Mouse (Mus musculus) lung, postnatal 36 days (tissue): ENCODE data around the gene Sfswap.
"Not testable (repeated sequence)": the region's sequence is repeated elsewhere in the genome, so short reads cannot be mapped to it uniquely, and the experiment has no call there.

Experiments
- DNase-seq: peaks from one replicate; pipeline ENCODE4 v3.0.0; 2022; ENCODE audit warnings: mixed read lengths

The Sfswap gene

GRCm38 (mm10) chr5:129500722-129501634 lies at the start of gene Sfswap:
Gene Sfswap, plus strand, starts transcription at chr5:129501221.
- DNase-seq = peak; percentile 82

- no peak for DNase-seq
Observed at GRCm38 (mm10) chr5:129452561-129452960, 48.5 kb upstream of the Sfswap start.

GRCm38 (mm10) chr5:129454802-129455528 lies 46.1 kb upstream of the Sfswap start:
- peak; percentile 81 for DNase-seq

- no peak for DNase-seq
Observed at GRCm38 (mm10) chr5:129455529-129455896, 45.5 kb upstream of the Sfswap start.

- no peak for DNase-seq
Observed at GRCm38 (mm10) chr5:129456579-129457140, 44.4 kb upstream of the Sfswap start.

GRCm38 (mm10) chr5:129458109-129458508 lies 42.9 kb upstream of the Sfswap start:
- no peak for DNase-seq

DNA sequence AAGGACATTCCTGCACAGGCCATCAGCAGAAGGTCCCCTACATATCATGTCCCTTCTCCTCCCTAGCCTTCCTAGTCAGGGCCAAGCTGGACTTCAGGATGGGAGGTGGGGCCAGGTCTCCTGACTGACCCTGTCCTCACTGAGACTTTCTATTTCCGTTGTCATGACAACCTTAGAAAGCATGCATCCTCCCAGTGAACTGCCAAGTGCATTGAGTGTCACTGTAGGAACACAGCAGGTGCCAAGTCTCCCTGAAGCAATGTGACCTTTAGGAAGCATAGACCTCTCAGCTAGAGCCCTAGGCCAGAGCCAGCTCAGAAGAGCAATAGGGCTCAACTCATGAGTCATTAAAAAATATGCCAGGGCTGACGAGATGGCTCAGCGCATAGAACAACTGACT lies 42.5 kb upstream of the Sfswap start:
- no peak for DNase-seq

DNA sequence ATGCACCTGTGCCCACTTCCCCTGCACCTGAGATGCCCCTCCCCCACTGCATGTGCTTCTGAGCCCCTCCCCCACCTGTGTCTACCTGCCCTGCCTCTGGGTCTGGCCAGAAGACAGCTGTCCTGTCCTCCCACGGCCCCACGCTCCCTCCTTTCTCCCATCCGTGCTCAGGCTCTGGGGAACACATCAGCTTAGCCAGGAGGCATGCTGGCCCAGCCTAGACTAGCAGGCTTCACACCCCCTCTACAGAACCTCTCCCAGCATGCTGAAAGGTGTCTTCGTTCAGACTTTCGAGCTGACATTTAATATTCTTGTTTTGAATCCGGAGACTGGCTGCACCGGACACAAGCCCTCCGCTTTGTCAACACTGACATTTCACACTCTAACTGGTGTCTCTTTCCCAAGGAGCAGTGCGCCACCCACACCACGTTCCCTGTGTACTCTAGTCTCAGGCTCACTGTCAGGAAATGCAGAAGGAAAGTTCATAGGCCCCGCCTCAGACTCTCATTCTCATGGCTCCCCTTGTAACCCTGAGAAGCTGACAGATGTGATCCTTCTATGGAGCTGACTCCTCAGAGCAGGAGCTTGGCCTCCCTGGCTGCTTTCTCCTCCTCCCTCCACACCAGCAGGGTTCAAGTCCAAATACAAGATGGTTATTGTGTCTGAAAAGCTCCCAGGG lies 40.1 kb upstream of the Sfswap start:
- DNase-seq = no peak

DNA sequence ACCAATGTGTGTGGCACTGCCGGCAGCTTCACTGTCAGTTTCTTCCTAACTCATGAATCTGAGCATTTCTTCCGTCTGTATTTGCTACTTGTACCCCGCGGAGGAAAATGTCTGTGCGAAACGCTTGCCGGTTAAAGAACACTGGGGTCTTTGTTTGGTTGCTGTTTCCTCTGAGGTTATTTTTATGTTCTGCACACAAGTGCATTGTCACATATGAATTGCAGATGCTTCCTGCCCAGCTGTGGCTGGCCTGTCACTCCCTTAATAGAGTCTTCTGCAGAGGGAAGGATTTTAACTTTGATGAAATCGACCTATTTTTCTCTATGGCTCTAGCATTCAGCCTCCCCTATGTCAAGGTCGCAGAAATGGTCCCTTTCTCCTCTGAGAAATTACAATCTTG lies 37.4 kb upstream of the Sfswap start:
- DNase-seq = not testable (repeated sequence)

DNA sequence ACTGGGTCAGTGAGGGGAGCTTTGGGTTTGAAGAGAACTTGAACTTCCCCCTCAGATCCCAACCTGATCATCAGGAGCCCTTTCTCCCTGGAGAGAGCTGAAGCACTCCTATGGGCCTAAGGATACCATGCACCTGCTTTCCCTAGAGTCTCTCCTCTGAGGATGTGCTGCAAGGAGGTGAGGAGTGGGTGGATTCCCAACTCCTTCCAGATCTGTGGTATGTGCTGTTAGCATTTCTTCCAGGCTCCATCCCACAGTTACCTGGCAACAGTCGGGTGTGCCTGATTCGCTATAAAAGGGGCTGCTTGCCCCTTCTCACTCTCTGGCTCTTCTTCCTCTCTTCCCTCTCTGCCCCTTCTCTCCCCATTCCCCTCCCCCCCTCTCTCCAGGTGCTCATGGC lies 35.2 kb upstream of the Sfswap start:
- no peak for DNase-seq

DNA sequence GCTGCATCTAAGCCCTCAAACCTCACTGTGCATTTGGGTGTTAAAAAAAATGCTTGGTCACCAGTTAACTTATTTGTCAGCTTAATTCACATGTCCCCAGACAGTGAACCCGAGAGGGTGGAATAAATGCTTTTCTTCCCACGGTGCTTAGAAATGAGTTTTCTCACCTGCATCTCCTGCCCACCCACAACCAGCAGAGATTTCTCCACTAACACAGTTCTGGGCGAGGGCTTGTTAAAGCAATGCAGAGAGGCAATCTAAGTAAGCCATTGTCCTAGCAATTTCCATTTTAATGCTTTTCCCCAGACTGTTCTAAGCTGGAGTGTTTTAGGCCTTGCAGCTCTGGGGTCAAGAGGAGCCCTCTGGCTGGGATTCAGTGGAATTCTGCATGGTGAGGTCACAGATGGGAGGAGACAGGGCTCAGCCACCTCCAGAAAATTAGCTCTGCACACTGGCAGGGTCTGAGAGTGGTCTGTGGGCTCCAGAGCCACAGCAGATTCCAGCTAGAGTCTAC lies 25.4 kb upstream of the Sfswap start:
- DNase-seq = no peak

- DNase-seq = no peak
Observed at GRCm38 (mm10) chr5:129489879-129490278, 11.1 kb upstream of the Sfswap start.

DNA sequence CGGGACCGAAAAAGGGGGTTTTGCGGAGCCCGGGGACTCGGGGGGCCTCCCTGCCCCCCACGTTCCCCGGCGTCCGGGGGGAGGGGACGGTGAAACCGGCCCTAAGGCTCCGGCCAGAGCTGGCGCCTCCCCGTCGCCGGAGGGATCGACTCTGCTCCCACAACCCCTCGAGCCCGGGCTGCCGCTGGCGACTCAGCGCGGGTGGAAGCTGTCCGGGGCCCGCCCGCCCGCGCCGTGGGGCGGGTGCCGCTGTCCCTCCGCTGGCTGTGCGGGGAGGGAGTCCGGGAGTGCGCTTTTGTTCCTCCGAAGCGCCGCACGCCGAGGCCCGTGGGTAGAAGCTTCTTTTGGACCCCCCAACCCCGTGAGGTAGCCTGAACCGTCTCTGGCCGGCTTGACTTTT lies 650 bp downstream of the Sfswap start:
- no peak for DNase-seq

DNA sequence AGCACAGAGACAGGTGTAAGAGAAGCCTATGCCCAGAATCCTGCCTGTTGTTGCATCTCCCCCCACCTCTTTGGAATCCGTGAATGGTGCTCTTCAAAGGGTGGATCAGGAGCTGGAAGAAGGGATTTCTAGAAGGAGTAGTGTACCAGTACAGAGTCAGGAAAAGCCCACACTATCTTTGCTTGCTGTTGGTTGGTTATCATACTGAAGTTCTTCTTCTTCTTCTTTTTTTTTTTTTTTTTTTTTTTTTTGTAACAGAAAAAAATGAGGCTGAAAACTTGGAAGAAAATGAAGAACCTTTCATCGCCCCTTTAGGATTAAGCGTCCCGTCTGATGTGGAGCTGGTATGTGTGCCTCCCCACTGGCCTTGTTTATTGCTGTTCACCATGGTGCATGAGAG lies 5.9 kb downstream of the Sfswap start:
- no peak for DNase-seq

DNA sequence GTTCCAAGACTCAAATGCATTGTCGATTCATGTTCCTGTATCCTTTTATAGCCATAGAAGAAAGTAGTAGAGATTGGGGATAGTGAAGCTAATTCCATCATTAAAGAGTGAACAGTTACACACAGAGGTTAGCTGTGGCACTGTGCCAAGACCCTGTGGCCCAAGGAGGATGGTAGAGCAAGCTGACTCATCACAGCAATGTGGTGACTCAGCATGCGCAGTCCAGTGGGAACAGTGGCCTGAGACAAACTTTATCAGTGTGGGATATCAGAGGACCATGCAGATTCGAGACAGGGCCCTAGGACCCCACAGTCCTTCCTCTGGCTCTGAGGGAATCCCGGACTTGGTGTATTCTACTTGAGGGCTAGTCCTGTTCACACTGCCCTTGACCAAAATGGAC lies 17.2 kb downstream of the Sfswap start:
- DNase-seq = no peak

DNA sequence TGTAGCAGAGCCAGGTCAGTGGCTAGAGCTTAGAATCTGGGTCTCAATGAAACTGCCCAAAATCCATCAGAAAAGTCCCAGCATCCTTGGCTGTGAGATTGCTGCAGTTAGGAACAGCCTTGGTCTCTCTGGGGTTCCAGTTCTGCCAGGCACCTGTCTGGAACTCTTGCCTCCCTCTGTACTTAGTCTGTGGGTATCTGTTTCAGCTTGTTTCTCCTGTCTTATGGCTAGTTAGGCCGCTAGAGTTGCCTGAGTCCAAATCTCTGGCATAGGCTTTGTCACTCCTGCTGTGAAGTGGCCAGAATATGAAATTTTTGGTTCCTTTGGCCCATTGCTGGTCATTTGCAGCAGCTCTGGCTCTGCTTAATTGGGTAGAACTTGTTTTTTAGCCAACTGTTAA lies 17.8 kb downstream of the Sfswap start:
- no peak for DNase-seq

- no peak for DNase-seq
Observed at GRCm38 (mm10) chr5:129519591-129519990, 18.6 kb downstream of the Sfswap start.

DNA sequence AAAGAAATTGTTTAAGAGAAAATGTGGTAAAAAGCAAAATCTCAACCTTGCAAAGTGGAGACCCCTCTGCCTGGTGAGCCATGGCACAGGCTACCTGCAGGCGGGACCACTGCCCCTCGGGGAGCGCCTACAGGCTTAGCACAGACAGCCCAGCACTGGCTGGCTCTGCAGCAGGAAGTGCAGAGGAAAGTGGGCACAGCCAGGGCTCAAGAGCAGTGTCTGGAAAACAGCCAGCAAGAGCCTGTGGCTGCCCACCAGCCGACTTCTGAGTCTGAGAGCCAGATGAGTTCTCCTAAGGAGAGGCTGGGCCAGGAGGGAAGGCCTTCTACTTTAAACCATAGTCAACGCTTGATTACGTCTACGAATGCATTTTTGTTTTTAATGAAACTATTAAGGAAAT lies 20.5 kb downstream of the Sfswap start:
- no peak for DNase-seq

- no peak for DNase-seq
Observed at GRCm38 (mm10) chr5:129521913-129522312, 20.9 kb downstream of the Sfswap start.

GRCm38 (mm10) chr5:129523166-129523565 lies 22.1 kb downstream of the Sfswap start:
- no peak for DNase-seq

- no peak for DNase-seq
Observed at GRCm38 (mm10) chr5:129524751-129525150, 23.7 kb downstream of the Sfswap start.

- DNase-seq = peak; percentile 6
Observed at GRCm38 (mm10) chr5:129527162-129527561, 26.1 kb downstream of the Sfswap start.

DNA sequence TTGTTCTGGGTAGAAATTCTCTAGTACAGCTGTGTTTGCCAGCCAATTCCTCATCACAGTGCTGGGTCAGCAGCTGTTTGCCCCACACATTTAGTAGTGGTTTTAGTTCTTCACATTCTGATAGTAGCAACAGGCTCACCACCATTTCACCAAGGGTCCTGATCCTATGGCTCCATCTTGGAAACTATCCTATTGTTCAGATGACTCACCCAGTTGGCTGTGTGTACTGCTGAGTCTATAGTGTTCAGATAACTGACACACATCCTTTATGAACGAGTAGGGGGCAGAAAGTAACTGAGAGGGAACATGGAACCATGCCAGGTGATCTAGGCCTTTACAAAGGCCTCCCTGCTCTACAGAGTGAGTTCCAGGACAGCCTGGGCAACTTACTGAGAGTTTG lies 28.6 kb downstream of the Sfswap start:
- no peak for DNase-seq
